Mouse (Mus musculus) embryonic facial prominence, embryonic 14.5 days (tissue): ENCODE measurements around the gene Syngap1. TPM values are rescaled to one million over a fixed set of nuclear protein-coding genes. Genes with fewer than 3 reads are reported as not detected.

Source experiments
- ATAC-seq: fragments of 200-750 bp; cut with Nextera tagmentation; 2 replicates; pipeline ENCODE4 v1.8.0; 2017; ENCODE audit warnings: low read depth, moderate number of reproducible peaks, moderate TSS enrichment
- DNase-seq: peaks from one replicate; pipeline ENCODE4 v3.0.0-alpha.2; 2015; ENCODE audit warnings: low spot score
- H3K27ac ChIP-seq: fragments of 300-500 bp; sonication (generic); replicated peaks from 2 replicates; pipeline ENCODE4 v1.5.1; 2014; ENCODE audit warnings: low read depth, mild to moderate bottlenecking, low read length, moderate library complexity
- H3K27me3 ChIP-seq: fragments of 300-500 bp; sonication (generic); replicated peaks from 2 replicates; pipeline ENCODE4 v1.6.1; 2014; ENCODE audit warnings: low read length; ENCODE audit not compliant: control insufficient read depth, insufficient read depth
- H3K36me3 ChIP-seq: fragments of 300-500 bp; sonication (generic); 2 replicates; pipeline ENCODE4 v1.6.1; 2014; ENCODE audit warnings: low read length, mixed read lengths; ENCODE audit not compliant: control insufficient read depth, insufficient read depth
- H3K4me1 ChIP-seq: fragments of 300-500 bp; sonication (generic); 2 replicates; pipeline ENCODE4 v1.6.1; 2014; ENCODE audit warnings: antibody characterized with exemption, low read length; ENCODE audit not compliant: control insufficient read depth, insufficient read depth
- H3K4me2 ChIP-seq: fragments of 300-500 bp; sonication (generic); 2 replicates; pipeline ENCODE4 v1.6.1; 2014; ENCODE audit warnings: low read depth, mild to moderate bottlenecking, low read length, moderate library complexity, mixed read lengths
- H3K4me3 ChIP-seq: fragments of 300-500 bp; sonication (generic); 2 replicates; pipeline ENCODE4 v1.5.1; 2014; ENCODE audit warnings: low read depth, mild to moderate bottlenecking, low read length
- H3K9ac ChIP-seq: fragments of 300-500 bp; sonication (generic); 2 replicates; pipeline ENCODE4 v1.6.1; 2014; ENCODE audit warnings: low read depth, mild to moderate bottlenecking, low read length, moderate library complexity, mixed read lengths
- H3K9me3 ChIP-seq: fragments of 300-500 bp; sonication (generic); 2 replicates; pipeline ENCODE4 v1.6.1; 2016; ENCODE audit warnings: low read length; ENCODE audit not compliant: control insufficient read depth
- WGBS: fragments of 180-500 bp; shearing (Covaris S2); extraction: QIAGEN DNeasy Blood & Tissue Kit; methylation state at CpG from one replicate; pipeline ENCODE4 v1.1.7; 2014; 5-methylcytosine and 5-hydroxymethylcytosine counted together
- polyA plus RNA-seq: library from polyadenylated mRNA; unstranded; fragments of >200 nt; fragmentation: Nextera tagmentation; extraction: Ambion mirVana; gene quantifications from 2 replicates; pipeline ENCODE4 v1.2.1, GENCODE M21; 2014

Syngap1 gene
- polyA plus RNA-seq, 1 experiment from 2014 or later: 1.4 TPM

DNA sequence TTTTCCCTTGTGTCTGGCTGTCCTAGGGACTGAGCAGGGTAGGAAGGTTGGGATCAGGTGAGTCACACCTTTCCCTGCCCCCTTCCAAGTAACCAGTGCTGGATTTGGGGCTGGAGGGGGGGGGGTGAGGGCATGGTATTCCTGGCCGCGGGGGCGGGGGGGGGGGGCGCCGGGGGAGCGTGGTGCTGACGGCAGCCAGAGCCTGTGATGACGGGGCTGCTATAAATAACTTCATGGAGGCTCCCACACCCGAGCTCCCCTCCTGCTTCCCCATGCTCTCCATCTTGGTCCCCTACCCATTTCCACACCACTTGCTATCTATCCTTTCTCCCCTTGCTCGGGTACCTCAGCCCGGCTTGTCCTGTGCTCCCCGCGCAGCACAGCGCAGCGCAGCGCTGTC lies 12.7 kb downstream of the Syngap1 start:
- Histone ChIP-seq H3K9ac (peak overlapping the region; percentile 37), H3K27ac (no peak overlapping the region), H3K4me2 (peak overlapping the region; percentile 69), H3K4me3 (0 out of 2 replicates have a peak overlapping the region, but pooled peaks have one; percentile 3), H3K9me3 (no peaks in the 10 kb centered on the region), H3K36me3 (peaks cover 41% of the 10 kb centered on the region), H3K27me3 (no peaks in the 10 kb centered on the region), H3K4me1 (peaks cover 43% of the 10 kb centered on the region)
- 30% methylated on average over 7 of the region's 16 CpGs for WGBS
- DNase-seq: no peak
- no peak for ATAC-seq

DNA sequence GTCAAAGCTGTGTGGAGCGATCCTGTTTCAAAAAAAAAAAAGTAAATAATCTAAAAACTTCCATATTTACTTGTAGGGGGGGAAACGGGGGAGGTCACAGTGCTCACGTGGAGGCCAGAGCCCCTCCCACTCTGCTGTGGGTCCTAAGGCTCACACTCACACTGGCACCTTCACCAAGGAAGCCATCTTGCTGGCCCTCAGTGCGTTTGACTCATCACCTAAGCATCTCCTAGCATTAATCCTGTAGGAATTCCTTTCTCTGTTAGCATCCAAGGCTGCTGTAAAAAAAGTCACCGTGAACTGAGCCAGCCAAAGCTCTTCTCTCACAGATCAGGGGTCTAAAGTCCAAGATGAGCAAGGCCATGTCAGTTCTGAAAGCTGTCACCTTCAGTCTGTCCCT lies 15.3 kb downstream of the Syngap1 start:
- Histone ChIP-seq H3K27ac (no peak overlapping the region), H3K4me2 (no peak overlapping the region), H3K4me1 (peaks cover 27% of the 10 kb centered on the region), H3K4me3 (no peak overlapping the region), H3K27me3 (no peaks in the 10 kb centered on the region), H3K9ac (no peak overlapping the region; the same call in 1 of the 2 replicates), H3K9me3 (no peaks in the 10 kb centered on the region), H3K36me3 (peaks cover 66% of the 10 kb centered on the region)
- no peak for DNase-seq
- ATAC-seq: no peak
- WGBS: 84% methylated on average over 5 of the region's 5 CpGs

DNA sequence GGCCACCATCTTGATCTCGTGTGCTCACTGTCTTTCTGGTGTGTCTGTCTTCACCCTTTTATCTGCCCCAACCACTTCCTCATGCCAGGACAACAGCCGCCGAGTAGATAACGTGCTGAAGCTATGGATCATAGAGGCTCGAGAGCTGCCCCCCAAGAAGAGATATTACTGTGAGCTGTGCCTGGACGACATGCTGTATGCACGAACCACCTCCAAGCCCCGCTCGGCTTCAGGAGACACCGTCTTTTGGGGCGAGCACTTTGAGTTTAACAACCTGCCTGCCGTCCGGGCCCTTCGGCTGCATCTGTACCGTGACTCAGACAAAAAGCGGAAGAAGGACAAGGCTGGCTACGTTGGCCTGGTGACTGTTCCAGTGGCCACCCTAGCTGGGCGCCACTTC lies 15.8 kb downstream of the Syngap1 start:
- Histone ChIP-seq H3K4me3 (no peak overlapping the region), H3K36me3 (peaks cover 72% of the 10 kb centered on the region), H3K27ac (no peak overlapping the region), H3K4me1 (peaks cover 21% of the 10 kb centered on the region), H3K9me3 (no peaks in the 10 kb centered on the region), H3K9ac (no peak overlapping the region), H3K27me3 (no peaks in the 10 kb centered on the region), H3K4me2 (no peak overlapping the region)
- DNase-seq: no peak
- 87% methylated on average over 18 of the region's 18 CpGs for WGBS
- ATAC-seq: no peak

DNA sequence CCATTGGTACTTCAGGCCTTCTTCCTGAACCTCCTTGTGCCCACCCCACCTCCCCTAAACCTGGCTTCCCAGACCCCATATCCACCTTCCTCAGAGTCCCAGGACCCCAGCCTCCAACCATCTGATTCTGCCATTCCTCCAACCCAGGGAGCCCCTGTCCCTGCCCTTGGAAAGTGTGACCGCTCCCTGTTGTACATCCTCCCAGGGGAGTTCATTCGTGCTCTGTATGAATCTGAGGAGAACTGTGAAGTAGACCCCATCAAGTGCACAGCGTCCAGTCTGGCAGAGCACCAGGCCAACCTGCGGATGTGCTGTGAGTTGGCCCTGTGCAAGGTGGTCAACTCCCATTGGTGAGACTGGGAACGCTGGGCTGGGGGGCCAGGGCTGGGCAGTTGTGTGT lies 16.8 kb downstream of the Syngap1 start:
- 95% methylated on average over 5 of the region's 5 CpGs for WGBS
- no peak for ATAC-seq
- H3K36me3 ChIP-seq: peaks cover 82% of the 10 kb centered on the region
- H3K4me2 ChIP-seq: no peak overlapping the region
- no peaks in the 10 kb centered on the region for H3K27me3 ChIP-seq
- H3K9ac ChIP-seq: no peak overlapping the region
- no peak overlapping the region for H3K4me3 ChIP-seq
- peaks cover 12% of the 10 kb centered on the region; the same call in 1 of the 2 replicates for H3K4me1 ChIP-seq
- H3K9me3 ChIP-seq: no peaks in the 10 kb centered on the region
- DNase-seq: no peak
- no peak overlapping the region for H3K27ac ChIP-seq

DNA sequence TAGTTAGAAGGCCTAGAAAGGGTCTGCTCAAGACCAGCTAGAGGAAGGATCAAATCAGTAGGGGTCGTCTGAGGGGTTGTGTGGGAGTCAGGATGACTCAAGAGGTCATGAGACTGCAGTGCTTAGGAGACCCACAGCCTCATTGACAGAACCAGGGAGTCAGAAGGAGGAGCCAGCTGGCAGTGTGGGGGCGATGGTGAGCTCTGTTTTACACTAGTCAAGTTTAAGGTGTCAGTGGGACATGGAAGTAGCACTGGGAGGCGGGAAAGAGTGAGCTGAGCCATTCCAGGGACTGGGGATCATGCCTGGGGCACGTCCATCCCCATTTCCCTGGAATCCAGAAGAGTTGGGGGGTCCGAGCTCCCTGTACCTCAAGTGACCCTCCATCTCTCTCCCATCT lies 17.8 kb downstream of the Syngap1 start:
- Histone ChIP-seq H3K4me2 (no peak overlapping the region), H3K27ac (no peak overlapping the region), H3K27me3 (no peaks in the 10 kb centered on the region), H3K4me3 (no peak overlapping the region), H3K4me1 (peaks cover 2% of the 10 kb centered on the region; the same call in 1 of the 2 replicates), H3K36me3 (peaks cover 86% of the 10 kb centered on the region), H3K9me3 (no peaks in the 10 kb centered on the region), H3K9ac (no peak overlapping the region)
- no peak for ATAC-seq
- WGBS: 60% methylated on average over 4 of the region's 5 CpGs
- no peak for DNase-seq

DNA sequence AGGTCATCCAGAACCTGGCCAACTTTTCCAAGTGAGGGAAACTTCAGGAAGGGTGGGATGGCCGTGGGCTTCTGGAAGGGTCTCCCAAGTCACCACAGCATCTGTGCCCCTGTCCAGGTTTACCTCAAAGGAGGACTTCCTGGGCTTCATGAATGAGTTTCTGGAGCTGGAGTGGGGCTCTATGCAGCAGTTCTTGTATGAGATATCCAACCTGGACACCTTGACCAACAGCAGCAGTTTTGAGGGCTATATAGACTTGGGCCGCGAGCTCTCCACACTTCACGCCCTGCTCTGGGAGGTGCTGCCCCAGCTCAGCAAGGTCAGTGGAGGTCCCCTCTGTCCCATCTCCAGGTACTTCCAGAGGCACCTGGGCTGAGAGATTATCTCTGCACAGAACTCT lies 18.8 kb downstream of the Syngap1 start:
- ATAC-seq: no peak
- no peaks in the 10 kb centered on the region for H3K27me3 ChIP-seq
- no peak overlapping the region for H3K9ac ChIP-seq
- no peak overlapping the region for H3K4me3 ChIP-seq
- no peak overlapping the region for H3K4me2 ChIP-seq
- no peak overlapping the region for H3K27ac ChIP-seq
- H3K4me1 ChIP-seq: no peaks in the 10 kb centered on the region
- H3K9me3 ChIP-seq: no peaks in the 10 kb centered on the region
- H3K36me3 ChIP-seq: peaks cover 94% of the 10 kb centered on the region
- no peak for DNase-seq
- 96% methylated on average over 4 of the region's 4 CpGs for WGBS

DNA sequence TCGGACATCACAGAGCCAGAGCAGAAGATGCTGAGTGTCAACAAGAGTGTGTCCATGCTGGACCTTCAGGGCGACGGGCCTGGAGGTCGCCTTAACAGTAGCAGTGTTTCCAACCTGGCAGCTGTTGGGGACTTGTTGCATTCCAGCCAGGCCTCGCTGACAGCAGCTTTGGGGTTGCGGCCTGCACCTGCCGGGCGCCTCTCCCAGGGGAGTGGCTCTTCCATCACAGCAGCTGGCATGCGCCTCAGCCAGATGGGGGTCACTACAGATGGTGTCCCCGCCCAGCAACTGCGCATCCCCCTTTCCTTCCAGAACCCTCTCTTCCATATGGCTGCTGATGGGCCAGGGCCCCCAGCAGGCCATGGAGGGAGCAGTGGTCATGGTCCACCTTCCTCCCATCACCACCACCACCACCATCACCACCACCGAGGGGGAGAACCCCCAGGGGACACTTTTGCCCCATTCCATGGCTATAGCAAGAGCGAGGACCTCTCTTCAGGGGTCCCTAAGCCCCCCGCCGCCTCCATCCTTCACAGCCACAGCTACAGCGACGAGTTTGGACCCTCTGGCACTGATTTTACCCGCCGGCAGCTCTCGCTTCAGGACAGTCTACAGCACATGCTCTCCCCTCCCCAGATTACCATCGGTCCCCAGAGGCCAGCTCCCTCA lies 20.7 kb downstream of the Syngap1 start:
- DNase-seq (peak; percentile 37), ATAC-seq (peak; percentile 22; the same call in 1 of the 2 replicates)
- H3K4me1 ChIP-seq: no peaks in the 10 kb centered on the region
- peaks cover 92% of the 10 kb centered on the region for H3K36me3 ChIP-seq
- H3K27me3 ChIP-seq: no peaks in the 10 kb centered on the region
- 91% methylated on average over 17 of the region's 21 CpGs for WGBS
- no peak overlapping the region for H3K4me2 ChIP-seq
- H3K9ac ChIP-seq: no peak overlapping the region
- H3K27ac ChIP-seq: no peak overlapping the region
- no peak overlapping the region for H3K4me3 ChIP-seq
- H3K9me3 ChIP-seq: no peaks in the 10 kb centered on the region

DNA sequence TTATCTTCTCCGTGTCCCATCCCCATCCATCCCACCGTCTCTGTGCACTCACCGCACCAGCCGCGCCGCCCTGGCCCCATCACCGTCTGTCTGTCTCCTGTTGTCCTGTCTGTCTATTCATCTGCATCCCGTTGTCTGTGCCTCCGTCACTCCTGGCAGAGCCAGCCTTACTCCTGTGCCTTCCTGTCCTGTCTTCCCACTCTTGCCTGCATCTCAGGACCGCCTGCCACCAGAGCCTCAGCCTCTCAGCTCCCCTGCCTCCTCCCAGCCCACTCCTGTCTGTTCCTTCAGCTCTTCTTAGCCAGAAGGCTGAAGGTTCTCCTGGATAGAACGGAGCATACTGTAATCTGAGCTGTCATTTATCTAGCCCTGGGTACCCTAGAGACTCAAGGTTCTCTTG lies 25.9 kb downstream of the Syngap1 start:
- Histone ChIP-seq H3K9me3 (no peaks in the 10 kb centered on the region), H3K4me1 (peaks cover 7% of the 10 kb centered on the region), H3K9ac (no peak overlapping the region), H3K4me2 (no peak overlapping the region), H3K36me3 (peaks cover 64% of the 10 kb centered on the region), H3K4me3 (no peak overlapping the region), H3K27me3 (no peaks in the 10 kb centered on the region), H3K27ac (no peak overlapping the region)
- WGBS: 87% methylated on average over 11 of the region's 11 CpGs
- DNase-seq: no peak
- no peak for ATAC-seq

DNA sequence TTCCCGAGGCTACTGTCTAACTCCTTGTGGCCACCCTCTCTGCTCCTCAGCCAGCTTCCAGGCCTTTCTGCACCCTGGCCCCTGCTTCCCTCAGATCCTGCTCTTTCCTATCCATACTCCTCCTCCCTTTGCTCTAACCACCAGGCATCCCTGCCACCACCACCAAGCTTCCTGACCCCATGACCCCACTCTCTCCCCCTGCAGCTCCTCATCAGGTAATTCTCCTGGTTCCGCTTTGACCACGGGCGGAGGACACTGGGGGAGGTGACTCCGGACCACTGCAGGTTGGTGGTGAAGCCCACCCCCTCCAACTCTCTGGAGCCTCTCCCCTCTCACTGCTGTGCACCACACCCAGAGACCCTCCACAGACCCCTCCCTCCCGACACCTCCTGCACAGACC lies 26.4 kb downstream of the Syngap1 start:
- Histone ChIP-seq H3K9ac (no peak overlapping the region), H3K9me3 (no peaks in the 10 kb centered on the region), H3K27ac (no peak overlapping the region), H3K4me1 (peaks cover 9% of the 10 kb centered on the region), H3K4me2 (no peak overlapping the region), H3K27me3 (no peaks in the 10 kb centered on the region), H3K4me3 (no peak overlapping the region), H3K36me3 (peaks cover 59% of the 10 kb centered on the region)
- ATAC-seq (no peak), DNase-seq (no peak)
- WGBS: 90% methylated on average over 6 of the region's 6 CpGs
